Mouse (Mus musculus) left cerebral cortex, postnatal 10 days (tissue): ENCODE data around the gene Tsc22d1. TPM values are rescaled to one million over a fixed set of nuclear protein-coding genes. Genes with fewer than 3 reads are reported as not detected.

Source experiments
- DNase-seq, 2 experiments: peaks; one replicate each; pipeline ENCODE4 v3.0.0; 2021 to 2022; ENCODE audit warnings: low spot score in 2 of 2, mixed read lengths in 1 of 2; ENCODE audit errors: extremely low spot score in 1 of 2
- intact Hi-C: fragments of 180-260 bp; cut with DNase I; formaldehyde crosslinking; loops from one replicate; pipeline ENCODE4 v1.15.1; 2025
- total RNA-seq, 2 experiments: library from RNA; stranded (reverse); gene quantifications; 2 replicates each; pipeline ENCODE4 v1.2.3; 2021

The Tsc22d1 gene
- total RNA-seq, 2 experiments from 2014 or later = 541 to 586 TPM

DNA sequence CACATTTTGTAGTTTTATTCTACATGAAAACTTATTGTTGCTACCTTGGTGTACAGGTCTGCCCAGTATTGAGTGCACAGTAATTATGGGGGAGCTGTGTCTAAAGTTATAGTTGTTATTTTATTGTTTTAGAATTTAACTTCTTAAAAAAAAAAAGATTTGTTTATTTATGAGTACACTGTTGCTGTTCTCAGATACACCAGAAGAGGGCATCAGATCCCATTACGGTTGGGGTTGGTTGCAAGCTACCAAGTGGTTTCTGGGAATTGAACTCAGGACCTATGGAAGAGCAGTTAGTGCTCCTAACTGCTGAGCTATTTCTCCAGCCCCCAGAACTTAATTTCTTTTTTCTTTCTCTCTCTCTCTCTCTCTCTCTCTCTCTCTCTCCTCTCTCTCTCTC, 59.4 kb downstream of the Tsc22d1 start:
- no peak for DNase-seq
- intact Hi-C loops = loop anchor here (10.0 kb wide), 1 partner anchor 349 kb away; no protein-coding TSS in a partner anchor

DNA sequence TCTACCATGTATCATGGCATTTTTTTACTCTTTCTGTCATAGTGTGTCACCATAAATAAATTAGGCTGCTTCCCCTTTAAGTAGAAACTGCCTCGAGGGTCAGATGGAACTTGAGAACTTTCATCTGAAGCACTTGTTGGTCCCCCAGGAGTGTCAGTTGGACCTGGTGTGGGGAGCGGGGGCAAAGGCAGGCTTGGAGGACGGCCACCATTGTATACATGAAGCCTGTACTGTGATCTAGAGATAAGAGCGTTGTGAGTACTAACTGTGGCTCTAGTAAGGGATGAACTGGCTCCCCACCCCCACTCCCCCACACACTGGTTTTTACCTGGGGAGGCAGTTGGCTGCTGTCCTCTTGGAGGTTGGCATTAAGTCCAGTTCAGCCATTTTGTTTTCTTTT, 62.0 kb downstream of the Tsc22d1 start:
- intact Hi-C loops = loop anchor here (10.0 kb wide), 1 partner anchor 352 kb away; no protein-coding TSS in a partner anchor
- DNase-seq = no peak

DNA sequence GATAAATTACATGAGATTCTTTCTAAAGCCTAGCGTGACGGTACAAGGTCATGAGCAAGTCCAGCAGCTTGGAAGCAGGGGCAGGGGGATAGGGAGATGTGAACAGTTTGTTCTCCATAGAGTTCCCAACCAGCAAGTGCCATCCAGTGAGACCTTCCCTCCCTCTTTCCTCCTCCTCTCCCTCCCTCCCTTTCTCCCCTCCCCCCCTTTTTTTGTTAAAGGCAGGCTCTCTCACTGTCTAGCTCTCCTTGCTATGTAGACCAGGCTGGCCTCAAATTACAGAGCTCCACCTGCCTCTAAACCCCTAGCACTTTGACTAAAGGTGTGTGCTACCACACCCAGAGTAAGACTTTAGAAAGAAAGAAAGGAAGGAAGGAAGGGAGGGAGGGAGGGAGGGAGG, 63.3 kb downstream of the Tsc22d1 start:
- intact Hi-C loops = loop anchor here (2.0 to 10.0 kb wide), 2 partner anchors 353 to 533 kb away; no protein-coding TSS in a partner anchor
- DNase-seq = no peak

DNA sequence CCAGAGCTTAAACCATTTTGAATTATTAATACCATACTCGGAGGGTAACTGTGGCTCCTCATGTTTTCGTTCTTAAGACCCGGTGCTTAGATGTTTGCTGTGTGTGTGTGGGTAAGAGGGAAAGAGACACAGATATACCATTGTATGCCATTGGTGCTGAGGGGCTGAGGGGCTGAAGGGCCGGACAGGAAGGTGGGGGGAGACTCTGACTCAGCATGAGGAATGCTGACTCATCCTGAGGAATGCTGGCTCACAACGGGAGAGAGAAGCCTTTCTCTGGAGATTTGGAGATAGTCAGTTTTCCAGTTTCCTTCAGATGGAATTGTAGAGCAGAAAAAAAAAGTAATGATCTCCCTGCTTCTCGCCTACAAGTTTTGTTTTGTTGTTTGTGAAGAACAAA, 63.9 kb downstream of the Tsc22d1 start:
- intact Hi-C loops = loop anchor here (2.0 to 10.0 kb wide), 2 partner anchors 354 to 532 kb away; no protein-coding TSS in a partner anchor

DNA sequence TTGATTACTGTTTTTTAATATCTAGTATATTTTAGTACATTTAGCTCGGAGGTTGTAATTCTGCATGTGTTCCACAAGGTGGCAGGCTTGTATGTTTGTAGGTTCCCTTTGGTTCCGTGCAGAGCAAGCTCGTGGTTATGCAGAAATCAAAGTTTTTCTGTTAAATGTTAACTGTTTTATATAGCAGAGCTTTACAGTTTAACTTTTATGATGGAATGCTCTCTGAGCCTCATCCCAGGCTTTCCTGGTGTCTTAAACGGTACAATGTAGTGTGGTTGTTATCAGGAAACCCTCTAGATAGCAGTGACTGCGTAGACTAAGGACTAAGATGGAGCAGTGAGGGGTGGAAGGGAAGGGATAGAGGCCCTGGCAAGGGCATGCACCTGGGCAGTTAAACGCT, 65.1 kb downstream of the Tsc22d1 start:
- peak in 1 of 2 experiments; percentile 51 for DNase-seq
- intact Hi-C loops = loop anchor here (2.0 to 10.0 kb wide), 2 partner anchors 355 to 531 kb away; no protein-coding TSS in a partner anchor

More for the DNA sequence above, 63.9 kb downstream of the Tsc22d1 start:
- no peak for DNase-seq

DNA sequence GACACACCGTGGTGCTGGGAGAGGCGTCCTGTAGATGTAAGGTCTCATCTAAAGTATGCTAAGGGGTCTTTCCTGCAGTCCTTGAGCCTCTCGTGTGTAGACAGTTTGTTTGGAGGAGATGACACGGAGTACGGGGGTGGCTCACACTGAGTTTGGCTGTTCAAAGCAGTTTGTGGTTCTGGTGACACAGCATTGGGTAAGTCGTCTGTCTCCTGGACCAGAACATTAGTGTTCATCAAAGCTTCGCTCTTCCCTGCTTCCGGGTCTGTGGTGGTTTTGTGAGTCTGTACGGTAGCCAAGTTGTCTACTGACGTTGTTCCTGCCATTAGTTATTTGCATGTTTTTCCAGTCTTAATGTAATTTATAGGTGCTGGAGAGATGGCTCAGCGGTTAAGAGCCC, 65.7 kb downstream of the Tsc22d1 start:
- no peak for DNase-seq
- intact Hi-C loops = no loop called here

DNA sequence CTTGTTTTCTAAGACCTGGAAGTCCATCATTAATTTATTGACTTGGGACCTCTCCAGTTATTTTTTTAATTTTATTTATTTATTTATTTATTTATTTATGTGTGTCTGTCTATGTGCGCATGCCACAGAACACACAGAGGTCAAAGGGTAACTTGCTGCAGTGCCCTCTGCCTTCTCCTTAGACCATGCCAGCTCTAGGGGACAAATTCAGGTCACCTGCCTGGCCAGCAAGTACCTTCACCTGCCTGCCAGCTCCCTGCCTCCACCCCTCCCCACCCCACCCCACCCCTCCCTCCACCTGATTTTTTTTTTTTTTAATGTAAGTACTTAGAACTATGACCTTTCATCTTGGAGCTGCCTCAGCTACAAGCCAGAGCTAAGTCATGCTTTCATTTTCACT, 68.9 kb downstream of the Tsc22d1 start:
- DNase-seq = no peak
- intact Hi-C loops = no loop called here

DNA sequence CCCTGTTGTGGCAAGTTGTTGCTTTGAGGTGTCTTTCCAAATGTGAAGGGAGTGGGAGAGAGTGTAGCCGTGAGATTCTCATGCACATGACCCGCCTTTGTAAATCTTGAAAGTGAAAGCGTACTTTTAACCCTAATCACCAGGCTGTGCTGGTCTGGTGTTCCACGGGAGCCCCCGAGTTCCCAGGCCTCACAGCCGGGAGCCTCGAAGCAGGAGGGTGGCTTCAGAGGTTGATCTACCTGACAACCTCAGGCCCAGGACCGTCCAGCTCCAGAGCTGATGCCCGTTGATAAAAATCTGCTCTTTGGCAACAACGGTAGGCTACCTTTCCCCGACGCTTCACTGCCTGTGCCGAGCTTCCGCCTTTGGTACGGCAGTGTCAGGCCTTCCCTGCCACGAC, 72.8 kb downstream of the Tsc22d1 start:
- DNase-seq = no peak
- intact Hi-C loops = no loop called here

DNA sequence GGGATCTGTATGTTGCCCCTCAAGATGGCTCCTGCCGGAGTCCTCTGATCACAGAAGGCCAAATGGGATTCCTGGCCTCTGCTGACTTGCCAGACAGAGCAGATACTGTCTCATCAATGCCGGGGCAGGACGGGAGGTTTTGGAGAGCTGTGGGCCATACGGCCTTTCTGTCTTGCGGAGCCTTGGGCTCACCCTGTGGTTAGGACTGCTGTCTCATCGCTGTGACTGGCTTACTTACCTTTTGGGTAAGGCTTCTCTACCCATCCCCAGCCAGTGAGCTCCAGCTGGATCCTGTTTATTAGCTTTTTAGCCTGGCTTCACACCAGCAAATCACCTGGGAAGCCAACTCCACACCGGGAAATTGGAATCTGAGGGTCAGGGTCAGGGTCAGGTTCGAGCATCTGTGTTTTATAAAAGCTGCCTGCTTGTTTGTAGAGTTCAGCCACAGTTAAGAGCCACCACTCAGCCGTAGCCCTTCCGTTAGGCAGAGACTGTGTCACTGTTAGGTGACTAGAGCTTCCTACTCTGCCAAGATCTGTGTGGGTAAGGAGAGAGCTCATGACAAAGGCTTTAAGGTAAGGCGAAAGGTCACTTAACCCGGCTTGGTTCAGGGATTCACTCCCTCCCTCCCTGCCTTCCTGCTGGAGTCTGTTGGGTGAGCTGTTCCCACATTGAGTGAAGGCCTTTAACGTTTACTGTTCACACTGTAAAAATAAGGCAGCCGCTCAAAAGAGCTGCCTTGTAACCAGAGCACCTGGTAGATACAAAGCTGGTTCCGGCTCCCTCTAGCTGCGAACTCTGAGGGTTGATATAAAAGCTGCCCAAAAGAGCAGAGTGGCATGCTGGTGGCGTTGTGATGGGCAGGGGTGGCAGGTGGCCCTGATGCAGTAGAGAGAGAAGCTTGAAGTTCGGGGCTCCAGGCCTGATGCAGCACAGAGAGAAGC, 73.6 kb downstream of the Tsc22d1 start:
- no peak for DNase-seq
- intact Hi-C loops = no loop called here

DNA sequence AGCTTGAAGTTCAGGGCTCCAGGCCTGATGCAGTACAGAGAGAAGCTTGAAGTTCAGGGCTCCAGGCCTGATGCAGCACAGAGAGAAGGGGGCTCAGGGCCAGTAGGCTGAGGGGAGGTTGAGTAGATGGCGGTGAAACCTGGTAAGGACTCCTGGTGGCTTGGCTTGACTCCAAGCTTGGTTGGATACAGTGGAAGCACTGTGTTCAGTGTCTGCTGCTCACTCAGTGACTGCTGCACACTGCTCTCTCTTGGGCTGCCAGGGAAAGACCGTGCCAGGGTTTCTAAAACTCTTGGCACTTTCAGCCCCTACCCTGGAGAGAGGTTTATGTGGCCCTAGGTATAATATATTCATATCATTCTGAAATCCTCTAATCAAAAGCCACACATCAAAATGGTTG, 74.4 kb downstream of the Tsc22d1 start:
- DNase-seq = no peak
- intact Hi-C loops = no loop called here

DNA sequence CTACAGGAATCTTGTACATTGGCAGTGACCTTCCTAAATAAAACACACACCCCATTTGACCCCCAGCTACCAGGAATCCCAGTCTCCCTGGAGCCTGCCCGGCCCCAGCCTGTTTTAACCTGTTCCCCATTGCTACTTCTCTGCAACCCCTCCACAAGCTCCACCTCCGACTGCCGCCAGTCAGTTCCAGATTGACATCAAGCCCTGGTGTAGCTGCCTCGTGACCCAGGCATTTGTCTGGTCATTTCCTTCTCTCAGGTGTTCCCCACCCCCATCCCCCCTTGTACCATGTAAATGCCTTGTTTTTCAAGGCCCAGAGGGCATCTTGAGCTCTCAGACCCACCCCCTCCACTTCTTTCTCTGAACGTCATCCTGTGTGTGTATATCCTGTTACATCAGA, 80.3 kb downstream of the Tsc22d1 start:
- no peak for DNase-seq
- intact Hi-C loops = no loop called here

DNA sequence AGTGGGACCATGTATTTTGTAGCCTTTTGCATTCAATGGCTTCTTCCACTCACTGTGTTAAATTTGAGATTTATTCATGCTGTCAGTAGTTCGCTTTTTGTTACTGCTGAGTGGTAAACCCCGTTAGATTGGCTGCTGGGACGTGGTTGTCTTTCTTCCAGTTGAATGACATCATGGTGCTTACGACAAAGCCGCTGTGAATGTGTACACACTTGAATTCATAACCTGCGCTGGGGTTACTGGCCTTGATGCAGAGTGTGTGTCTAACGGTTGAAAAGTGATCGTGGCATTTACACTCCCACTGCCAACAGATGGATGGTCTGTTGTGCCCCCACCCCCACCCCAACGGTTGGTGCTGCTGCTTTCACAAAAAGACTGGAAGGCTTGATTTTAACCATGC, 82.4 kb downstream of the Tsc22d1 start:
- intact Hi-C loops = no loop called here
- DNase-seq = no peak

DNA sequence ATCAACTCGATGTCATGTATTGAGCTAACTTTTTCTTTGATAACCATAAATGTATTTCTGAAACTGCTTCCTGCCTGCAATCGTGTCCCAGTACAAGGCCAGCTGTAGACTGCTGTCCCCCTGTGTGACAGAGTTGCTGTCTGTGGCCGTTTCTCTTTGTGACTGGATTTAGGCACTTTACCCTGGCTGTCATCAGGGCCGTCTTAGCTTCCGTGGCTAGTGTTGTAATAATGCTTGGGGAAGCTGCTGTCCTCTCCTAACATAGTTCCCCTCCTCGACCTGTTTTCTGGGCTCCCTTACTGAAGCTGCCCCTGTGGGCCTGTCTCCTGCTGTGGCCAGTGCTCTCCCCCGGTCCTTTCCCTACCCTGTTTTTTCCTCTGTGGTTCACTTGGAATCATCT, 83.4 kb downstream of the Tsc22d1 start:
- intact Hi-C loops = no loop called here
- DNase-seq = no peak

DNA sequence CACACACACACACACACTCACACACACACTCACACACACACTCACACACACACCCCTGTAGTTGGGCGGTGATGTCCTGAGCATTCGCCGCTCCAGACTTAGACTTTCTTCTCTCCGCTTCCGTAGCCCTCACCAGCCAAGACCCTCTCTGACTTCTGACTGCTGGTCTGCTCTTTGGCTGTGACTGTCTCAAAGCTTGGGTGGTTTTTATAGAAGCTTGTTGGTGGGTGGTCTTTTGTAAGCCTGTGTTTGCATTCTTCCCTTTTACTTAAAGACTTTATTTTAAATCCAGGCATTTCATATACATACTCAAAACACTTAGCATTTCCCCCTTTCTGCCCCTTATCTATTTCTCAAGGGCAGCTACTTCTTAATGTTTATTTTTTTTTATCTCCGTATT, 84.7 kb downstream of the Tsc22d1 start:
- intact Hi-C loops = no loop called here

DNA sequence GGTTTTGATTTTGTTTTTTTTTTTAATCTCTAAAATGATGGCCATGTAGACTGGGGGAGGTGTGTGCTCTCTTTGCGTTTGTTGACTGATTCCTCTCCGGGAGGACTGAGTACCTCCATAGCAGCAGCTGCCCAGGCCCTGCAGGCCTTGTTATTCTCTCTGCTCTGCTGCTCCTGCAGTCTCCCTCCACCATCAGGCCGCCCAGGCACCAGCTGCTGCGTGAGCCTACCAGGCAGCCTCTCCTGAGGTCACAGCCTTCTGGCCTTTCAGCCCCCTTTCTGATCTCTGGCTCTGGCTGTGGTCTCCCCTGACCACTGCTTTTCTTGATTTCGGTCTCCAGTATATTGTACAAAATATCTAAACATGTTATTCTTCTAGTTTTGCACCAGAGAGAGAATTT, 85.3 kb downstream of the Tsc22d1 start:
- no peak for DNase-seq

More for the DNA sequence above, 84.7 kb downstream of the Tsc22d1 start:
- DNase-seq = no peak

DNA sequence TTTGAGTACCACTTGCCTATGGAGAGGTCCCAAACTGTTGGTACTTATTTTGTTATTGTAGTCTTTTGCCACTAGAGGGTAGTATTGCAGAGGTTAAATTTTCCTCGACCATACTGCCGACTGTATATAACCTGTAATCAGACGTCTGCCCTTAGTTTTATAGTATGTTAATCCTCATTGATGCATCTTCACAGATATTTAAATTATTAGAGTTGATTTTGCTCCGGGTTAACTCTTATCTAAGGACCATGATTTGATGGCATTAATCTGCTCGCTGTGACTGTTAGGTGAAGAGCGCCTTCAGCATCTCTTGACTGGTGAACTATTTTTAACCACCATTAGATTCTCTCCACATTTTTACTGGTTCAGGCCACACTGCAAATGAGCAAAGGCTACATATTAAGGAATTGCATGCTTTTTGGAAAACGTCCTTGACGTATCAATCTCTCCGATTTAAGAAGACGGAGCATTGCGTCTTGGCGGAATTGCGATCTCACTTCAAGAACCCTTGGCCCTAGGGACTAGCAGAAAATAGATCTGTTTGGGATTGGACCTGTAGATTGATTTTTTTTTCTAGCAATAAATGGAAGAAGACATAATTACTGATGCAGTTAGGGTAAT, 88.6 kb downstream of the Tsc22d1 start:
- peak in 1 of 2 experiments; percentile 36 for DNase-seq
- intact Hi-C loops = loop anchor here (2.0 kb wide), 1 partner anchor 505 kb away; no protein-coding TSS in a partner anchor

More for the DNA sequence above, 85.3 kb downstream of the Tsc22d1 start:
- intact Hi-C loops = no loop called here

DNA sequence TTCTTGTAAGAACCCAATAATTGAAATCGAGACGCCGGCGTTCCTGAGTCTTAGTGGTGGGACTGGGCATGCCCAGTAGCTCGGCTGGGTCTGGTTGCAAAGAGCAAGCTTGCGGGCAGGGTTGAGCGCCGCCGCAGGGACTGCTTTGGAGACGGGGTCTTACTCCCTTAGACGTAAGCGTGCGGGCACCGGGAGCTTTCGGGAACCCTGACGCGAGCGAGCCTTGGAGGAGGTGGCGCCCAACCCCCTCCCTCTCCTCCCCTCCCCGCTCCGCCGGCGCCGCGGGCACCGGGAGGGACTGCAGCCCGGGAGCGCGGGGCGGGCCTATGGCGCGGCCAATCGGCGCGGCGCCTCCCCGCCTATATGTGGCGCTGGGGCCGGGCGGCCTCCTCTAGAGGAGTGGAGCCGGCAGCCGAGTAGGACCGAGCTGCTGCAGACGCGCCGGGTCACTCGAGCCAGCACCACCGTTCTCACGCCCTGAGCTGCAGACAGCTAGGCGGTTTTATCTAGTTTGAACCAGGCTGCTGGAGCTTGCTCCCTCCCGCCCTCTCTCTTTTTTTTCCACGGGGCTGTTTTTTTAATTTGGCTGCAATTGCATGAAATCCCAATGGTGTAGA, 89.5 kb downstream of the Tsc22d1 start:
- DNase-seq = peak; percentile 89 to 96
- intact Hi-C loops = loop anchor here (2.0 kb wide), 1 partner anchor 371 kb away; no protein-coding TSS in a partner anchor

DNA sequence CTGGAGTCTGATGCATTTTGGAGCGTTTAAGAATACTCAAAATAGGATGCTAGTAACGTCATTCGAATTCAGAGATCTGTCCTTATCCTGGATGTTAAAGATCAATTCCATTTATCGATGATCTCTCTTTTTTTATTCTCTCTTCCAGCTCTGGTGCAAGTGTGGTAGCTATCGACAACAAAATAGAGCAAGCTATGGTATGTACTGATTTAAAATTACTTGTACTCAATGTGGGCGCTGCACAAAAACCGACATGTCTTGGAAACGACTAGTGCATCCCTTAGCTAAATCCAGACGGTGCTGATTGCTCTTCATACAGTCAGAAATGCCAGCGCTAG, 90.3 kb downstream of the Tsc22d1 start:
- DNase-seq = no peak
- intact Hi-C loops = loop anchor here (2.0 to 5.0 kb wide), 5 partner anchors 52 to 370 kb away; partner anchors contain the start of gene Serp2
